Mouse (Mus musculus) midbrain, postnatal 0 days (tissue): ENCODE results near the gene Neu4. TPM values are rescaled to one million over a fixed set of nuclear protein-coding genes. Genes with fewer than 3 reads are reported as not detected.
"Not testable (repeated sequence)": the region's sequence is repeated elsewhere in the genome, so short reads cannot be mapped to it uniquely, and the experiment has no call there.

Experiments used
- ATAC-seq: fragments of 200-750 bp; cut with Nextera tagmentation; 2 replicates; pipeline ENCODE4 v1.8.0; 2017; ENCODE audit warnings: moderate number of reproducible peaks, mild to moderate bottlenecking, moderate TSS enrichment, moderate library complexity; ENCODE audit not compliant: low FRiP score
- DNase-seq: peaks from one replicate; pipeline ENCODE4 v3.0.0-alpha.2; 2015; ENCODE audit warnings: low spot score
- H3K27ac ChIP-seq: fragments of 300-500 bp; sonication (generic); 2 replicates; pipeline ENCODE4 v1.5.1; 2014; ENCODE audit warnings: low read depth, mild to moderate bottlenecking, low read length, mixed read lengths
- H3K27me3 ChIP-seq: fragments of 300-500 bp; sonication (generic); 2 replicates; pipeline ENCODE4 v1.6.1; 2014; ENCODE audit warnings: low read length, control low read depth, mixed read lengths; ENCODE audit not compliant: insufficient read depth
- H3K36me3 ChIP-seq: fragments of 300-500 bp; sonication (generic); 2 replicates; pipeline ENCODE4 v1.6.1; 2014; ENCODE audit warnings: low read length, control low read depth, mixed read lengths; ENCODE audit not compliant: insufficient read depth
- H3K4me1 ChIP-seq: fragments of 300-500 bp; sonication (generic); 2 replicates; pipeline ENCODE4 v1.6.1; 2014; ENCODE audit warnings: mild to moderate bottlenecking, control low read depth, antibody characterized with exemption, low read length, mixed read lengths; ENCODE audit not compliant: insufficient read depth
- H3K4me2 ChIP-seq: fragments of 300-500 bp; sonication (generic); 2 replicates; pipeline ENCODE4 v1.6.1; 2014; ENCODE audit warnings: low read depth, mild to moderate bottlenecking, low read length, mixed read lengths; ENCODE audit not compliant: poor library complexity, severe bottlenecking
- H3K4me3 ChIP-seq: fragments of 300-500 bp; sonication (generic); 2 replicates; pipeline ENCODE4 v1.5.1; 2014; ENCODE audit warnings: low read depth, mild to moderate bottlenecking, low read length, moderate library complexity
- H3K9ac ChIP-seq: fragments of 300-500 bp; sonication (generic); replicated peaks from 2 replicates; pipeline ENCODE4 v1.6.1; 2014; ENCODE audit warnings: mild to moderate bottlenecking, low read length, moderate library complexity, mixed read lengths; ENCODE audit not compliant: poor library complexity, severe bottlenecking
- H3K9me3 ChIP-seq: fragments of 300-500 bp; sonication (generic); 2 replicates; pipeline ENCODE4 v1.6.1; 2016; ENCODE audit warnings: low read length, control low read depth
- CTCF ChIP-seq: IDR thresholded peaks from 2 replicates; pipeline ENCODE4 v1.5.1; 2016; ENCODE audit warnings: antibody characterized with exemption, mild to moderate bottlenecking
- WGBS: fragments of 180-500 bp; shearing (Covaris S2); extraction: QIAGEN DNeasy Blood & Tissue Kit; methylation state at CpG from one replicate; pipeline ENCODE4 v1.1.7; 2014; 5-methylcytosine and 5-hydroxymethylcytosine counted together
- polyA plus RNA-seq: library from polyadenylated mRNA; unstranded; fragments of >200 nt; fragmentation: Nextera tagmentation; extraction: Ambion mirVana; gene quantifications from 2 replicates; pipeline ENCODE4 v1.2.1, GENCODE M21; 2015
- total RNA-seq: library from RNA; depleted of rRNA; stranded (reverse); fragments of >200 nt; gene quantifications from 2 replicates; pipeline ENCODE4 v1.2.3, GENCODE M21; 2014; rRNA removed

Gene Neu4
- total and polyA plus RNA-seq, 2 experiments from 2014 or later: 0.04 to 0.93 TPM

DNA sequence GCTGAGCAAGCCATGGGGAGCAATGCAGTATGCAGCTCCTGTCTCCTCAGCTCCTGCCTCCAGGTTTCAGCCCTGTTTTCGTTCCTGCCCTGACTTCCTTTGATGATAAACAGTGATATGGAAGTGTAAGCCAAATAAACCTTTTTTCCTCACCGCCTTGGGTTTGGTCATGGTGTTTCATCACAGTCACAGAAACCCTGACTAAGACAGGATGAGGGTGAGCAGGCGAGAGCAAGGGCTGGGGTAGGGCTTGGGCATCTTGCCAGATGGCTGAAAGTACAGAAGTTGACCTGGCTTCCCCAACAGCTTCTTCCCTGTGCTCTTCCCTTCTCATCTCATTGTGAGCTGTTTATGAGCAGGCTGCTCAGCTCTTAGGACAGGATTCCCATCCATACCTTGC is 35.7 kb downstream of the Neu4 start:
- Histone ChIP-seq H3K4me3 (no peak overlapping the region), H3K36me3 (no peaks in the 10 kb centered on the region), H3K27ac (no peak overlapping the region), H3K4me1 (no peaks in the 10 kb centered on the region), H3K9me3 (no peaks in the 10 kb centered on the region), H3K27me3 (no peaks in the 10 kb centered on the region), H3K9ac (no peak overlapping the region), H3K4me2 (no peak overlapping the region)
- no peak for TF ChIP-seq CTCF
- ATAC-seq: no peak
- DNase-seq: no peak
- WGBS: 80% methylated on average over 3 of the region's 3 CpGs

DNA sequence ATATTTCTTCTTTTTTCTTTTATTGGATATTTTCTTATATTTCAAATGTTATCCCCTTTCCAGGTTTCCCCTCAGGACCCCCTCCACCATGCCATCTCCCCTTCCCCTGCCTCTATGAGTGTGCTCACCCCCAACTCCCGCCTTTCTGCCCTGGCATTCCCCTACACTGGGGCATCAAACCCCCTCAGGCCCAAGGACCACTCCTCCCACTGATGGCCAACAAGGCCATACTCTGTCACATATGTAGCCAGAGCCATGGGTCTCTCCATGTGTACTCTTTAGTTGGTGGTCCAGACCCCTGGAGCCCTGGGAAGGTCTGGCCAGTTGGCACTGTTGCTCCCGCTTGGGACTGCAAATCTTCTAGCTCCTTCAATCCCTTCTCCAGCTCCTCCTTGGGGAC is 37.1 kb downstream of the Neu4 start:
- DNase-seq (no peak), ATAC-seq (no peak)
- Histone ChIP-seq H3K9me3 (no peaks in the 10 kb centered on the region), H3K9ac (no peak overlapping the region), H3K27me3 (no peaks in the 10 kb centered on the region), H3K4me3 (no peak overlapping the region), H3K4me2 (no peak overlapping the region), H3K36me3 (no peaks in the 10 kb centered on the region), H3K4me1 (no peaks in the 10 kb centered on the region), H3K27ac (no peak overlapping the region)
- no peak for TF ChIP-seq CTCF
- WGBS: 94% methylated on average over 2 of the region's 2 CpGs

DNA sequence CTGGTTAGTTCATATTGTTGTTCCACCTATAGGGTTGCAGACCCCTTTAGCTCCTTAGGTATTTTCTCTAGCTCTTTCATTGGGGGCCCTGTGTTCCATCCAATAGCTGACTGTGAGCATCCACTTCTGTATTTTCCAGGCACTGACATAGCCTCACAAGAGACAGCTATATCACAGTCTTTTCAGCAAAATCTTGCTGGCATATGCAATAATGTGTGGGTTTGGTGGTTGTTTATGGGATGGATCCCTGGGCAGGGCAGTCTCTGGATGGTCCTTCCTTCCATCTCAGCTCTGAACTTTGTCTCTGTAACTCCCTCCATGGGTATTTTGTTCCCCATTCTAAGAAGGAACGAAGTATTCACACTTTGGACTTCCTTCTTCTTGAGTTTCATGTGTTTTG is 38.0 kb downstream of the Neu4 start:
- 73% methylated on average over 1 of the region's 1 CpGs for WGBS
- H3K36me3 ChIP-seq: not testable (repeated sequence)

DNA sequence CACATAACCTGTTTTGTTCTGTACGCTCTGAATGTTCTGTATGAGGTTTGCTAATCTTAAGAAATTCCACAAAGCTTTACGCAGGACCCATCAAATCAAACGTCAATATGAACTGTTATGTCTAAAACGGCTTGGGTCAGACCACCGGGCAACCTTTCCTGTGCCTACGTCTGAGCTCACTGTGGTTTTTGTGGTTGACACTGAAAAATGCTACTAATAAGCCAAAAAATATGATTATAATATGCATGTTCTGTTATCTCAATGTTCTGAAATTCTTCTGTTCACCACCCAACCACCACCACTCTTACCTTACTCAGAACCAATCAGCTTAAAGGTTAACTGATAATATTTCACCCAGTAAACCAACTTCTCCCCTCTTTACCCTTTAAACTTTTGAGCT is 54.5 kb downstream of the Neu4 start:
- 95% methylated on average over 6 of the region's 6 CpGs for WGBS
- ATAC-seq (no peak), DNase-seq (no peak)
- Histone ChIP-seq H3K4me1 (no peaks in the 10 kb centered on the region), H3K9ac (no peak overlapping the region), H3K36me3 (no peaks in the 10 kb centered on the region), H3K27ac (no peak overlapping the region), H3K4me2 (no peak overlapping the region), H3K4me3 (no peak overlapping the region), H3K9me3 (no peaks in the 10 kb centered on the region), H3K27me3 (no peaks in the 10 kb centered on the region)
- no peak for TF ChIP-seq CTCF

More for the DNA sequence above, 38.0 kb downstream of the Neu4 start:
- H3K27me3 ChIP-seq, H3K4me2 ChIP-seq, H3K9ac ChIP-seq, DNase-seq, H3K27ac ChIP-seq, ATAC-seq, H3K4me3 ChIP-seq, H3K9me3 ChIP-seq, H3K4me1 ChIP-seq: not testable (repeated sequence)

DNA sequence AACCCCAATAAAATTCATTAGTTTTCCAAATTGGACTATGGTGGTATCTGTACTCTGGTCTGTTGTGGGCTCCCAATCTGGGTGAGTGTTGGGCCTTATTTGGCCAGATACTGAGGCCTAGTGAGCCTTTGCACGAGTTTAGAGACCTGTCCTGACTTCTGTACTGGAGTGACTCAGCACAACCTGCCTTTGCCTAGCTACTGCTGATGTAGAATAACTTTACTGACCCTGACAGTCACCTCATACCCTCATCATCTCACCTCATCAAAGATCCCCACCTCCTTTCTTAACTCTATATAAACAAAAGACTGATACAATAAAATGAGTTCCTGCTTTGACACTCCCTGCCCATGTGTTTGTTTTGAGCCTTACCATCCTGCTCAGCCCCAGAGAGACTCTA is 56.5 kb downstream of the Neu4 start:
- no peak overlapping the region for H3K4me2 ChIP-seq
- no peak overlapping the region for H3K4me3 ChIP-seq
- H3K4me1 ChIP-seq: no peaks in the 10 kb centered on the region
- WGBS: 33% methylated on average over 1 of the region's 1 CpGs
- no peaks in the 10 kb centered on the region for H3K36me3 ChIP-seq
- no peaks in the 10 kb centered on the region for H3K27me3 ChIP-seq
- no peak for TF ChIP-seq CTCF
- H3K9ac ChIP-seq: no peak overlapping the region
- ATAC-seq: no peak
- no peaks in the 10 kb centered on the region for H3K9me3 ChIP-seq
- no peak for DNase-seq
- H3K27ac ChIP-seq: no peak overlapping the region

Other genes with a start within 250 kb of the Neu4 start
- gene Dtymk, start 218.5 kb upstream of the Neu4 start, total RNA-seq: 66.8 and 88.8 TPM in 2 replicates
- 109 TPM in 2 replicates for gene Dtymk, start 218.5 kb upstream of the Neu4 start, polyA plus RNA-seq
- gene Ing5, start 216.5 kb upstream of the Neu4 start, total RNA-seq: 12.6 and 13.5 TPM in 2 replicates
- gene Ing5, start 216.5 kb upstream of the Neu4 start, polyA plus RNA-seq: 7.1 and 7.5 TPM in 2 replicates
- gene D2hgdh, start 195.5 kb upstream of the Neu4 start, total RNA-seq: 10.6 and 20.0 TPM in 2 replicates
- gene D2hgdh, start 195.5 kb upstream of the Neu4 start, polyA plus RNA-seq: 8.6 and 10.3 TPM in 2 replicates
- not detected in 2 replicates for gene Gal3st2, start 159.1 kb upstream of the Neu4 start, total RNA-seq
- not detected in 2 replicates for gene Gal3st2, start 159.1 kb upstream of the Neu4 start, polyA plus RNA-seq
- 0.33 TPM in 1 of 2 replicates, not detected in the other for gene Gal3st2b, start 102.1 kb upstream of the Neu4 start, total RNA-seq
- gene Gal3st2b, start 102.1 kb upstream of the Neu4 start, polyA plus RNA-seq: 0.05 TPM in 1 of 2 replicates, not detected in the other
- not detected in 2 replicates for gene Gal3st2c, start 29.9 kb upstream of the Neu4 start, total RNA-seq
- gene Gal3st2c, start 29.9 kb upstream of the Neu4 start, polyA plus RNA-seq: not detected in 2 replicates
- gene Pdcd1, start 32.1 kb downstream of the Neu4 start, total RNA-seq: not detected in 2 replicates
- not detected in 2 replicates for gene Pdcd1, start 32.1 kb downstream of the Neu4 start, polyA plus RNA-seq